Mouse (Mus musculus): ENCODE results near the gene Kiss1r. TPM values are rescaled to one million over a fixed set of nuclear protein-coding genes. Genes with fewer than 3 reads are reported as not detected.

Gene Kiss1r
- polyA plus RNA-seq, 1 experiment from 2014 or later, result 1.0 TPM

DNA sequence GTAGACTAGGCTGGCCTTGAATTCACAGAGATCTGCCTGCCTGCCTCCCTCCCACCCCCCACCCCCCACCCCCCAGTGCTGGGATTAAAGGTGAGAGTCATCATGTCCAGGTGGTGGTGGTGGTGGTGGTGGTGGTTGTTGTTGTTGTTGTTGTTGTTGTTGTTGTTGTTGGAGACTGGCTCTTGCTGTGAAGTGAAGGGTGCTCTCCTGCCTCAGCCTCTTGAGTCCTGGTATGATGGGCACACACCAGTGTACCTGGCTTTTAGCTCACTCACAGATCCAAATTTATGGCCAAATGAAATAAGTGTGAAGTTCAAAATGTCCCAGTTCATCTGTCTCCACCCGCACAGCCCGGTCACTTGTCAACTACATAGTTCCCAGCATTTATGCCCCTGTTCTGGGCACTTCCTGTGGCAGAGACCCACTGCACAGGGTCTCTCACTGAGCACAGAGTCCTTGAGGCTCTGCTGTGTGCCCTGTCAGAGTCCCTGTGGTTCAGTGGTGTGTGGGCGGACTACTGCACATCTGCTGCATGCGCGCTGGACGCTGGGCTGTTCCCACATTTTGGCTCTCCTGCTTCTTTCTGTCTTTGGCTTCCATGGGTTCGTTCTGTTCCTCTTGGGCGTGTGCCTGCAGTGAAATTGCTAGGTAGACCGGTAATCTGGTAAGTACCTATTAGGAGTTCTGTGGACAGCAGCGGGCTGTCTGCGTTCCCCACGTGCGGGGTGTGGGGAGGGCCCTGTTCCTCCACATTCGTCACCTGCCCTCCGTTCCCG is 18.2 kb downstream of the Kiss1r start:
- H3K4me3 ChIP-seq, result no peak overlapping the region
- H3K4me2 ChIP-seq, result no peak overlapping the region
- no peak for ATAC-seq (ENCODE audit: insufficient number of reproducible peaks, low FRiP score, low TSS enrichment, low read depth)
- H3K4me1 ChIP-seq, result peaks cover 88% of the 10 kb centered on the region
- H3K36me3 ChIP-seq, result peaks cover 37% of the 10 kb centered on the region
- no peak overlapping the region for H3K9ac ChIP-seq
- H3K27ac ChIP-seq, result peak overlapping the region; percentile 61
- H3K9me3 ChIP-seq, result no peaks in the 10 kb centered on the region
- H3K27me3 ChIP-seq, result no peaks in the 10 kb centered on the region
- WGBS, result 71% methylated on average over 16 of the region's 16 CpGs

- no peak for ATAC-seq (ENCODE audit: insufficient number of reproducible peaks, low FRiP score, low TSS enrichment, low read depth)
- Histone ChIP-seq H3K9ac (0 out of 2 replicates have a peak overlapping the region, but pooled peaks have one; percentile 10), H3K9me3 (no peaks in the 10 kb centered on the region), H3K4me1 (peaks cover 87% of the 10 kb centered on the region), H3K36me3 (peaks cover 37% of the 10 kb centered on the region), H3K27ac (peak overlapping the region; percentile 54), H3K4me3 (no peak overlapping the region), H3K27me3 (no peaks in the 10 kb centered on the region), H3K4me2 (peak overlapping the region; percentile 2; the same call in 1 of the 2 replicates)
- 37% methylated on average over 10 of the region's 10 CpGs for WGBS
Measured at GRCm38 (mm10) chr10:79936284-79936910, 19.6 kb downstream of the Kiss1r start.

GRCm38 (mm10) chr10:79936911-79937441 is 20.2 kb downstream of the Kiss1r start:
- peaks cover 84% of the 10 kb centered on the region for H3K4me1 ChIP-seq
- no peaks in the 10 kb centered on the region for H3K9me3 ChIP-seq
- no peak overlapping the region for H3K4me3 ChIP-seq
- H3K9ac ChIP-seq, result 0 out of 2 replicates have a peak overlapping the region, but pooled peaks have one; percentile 10
- H3K27ac ChIP-seq, result peak overlapping the region; percentile 54
- H3K4me2 ChIP-seq, result peak overlapping the region; percentile 2; the same call in 1 of the 2 replicates
- ATAC-seq (ENCODE audit: insufficient number of reproducible peaks, low FRiP score, low TSS enrichment, low read depth), result no peak
- no peaks in the 10 kb centered on the region for H3K27me3 ChIP-seq
- WGBS, result 46% methylated on average over 27 of the region's 27 CpGs
- H3K36me3 ChIP-seq, result peaks cover 37% of the 10 kb centered on the region

DNA sequence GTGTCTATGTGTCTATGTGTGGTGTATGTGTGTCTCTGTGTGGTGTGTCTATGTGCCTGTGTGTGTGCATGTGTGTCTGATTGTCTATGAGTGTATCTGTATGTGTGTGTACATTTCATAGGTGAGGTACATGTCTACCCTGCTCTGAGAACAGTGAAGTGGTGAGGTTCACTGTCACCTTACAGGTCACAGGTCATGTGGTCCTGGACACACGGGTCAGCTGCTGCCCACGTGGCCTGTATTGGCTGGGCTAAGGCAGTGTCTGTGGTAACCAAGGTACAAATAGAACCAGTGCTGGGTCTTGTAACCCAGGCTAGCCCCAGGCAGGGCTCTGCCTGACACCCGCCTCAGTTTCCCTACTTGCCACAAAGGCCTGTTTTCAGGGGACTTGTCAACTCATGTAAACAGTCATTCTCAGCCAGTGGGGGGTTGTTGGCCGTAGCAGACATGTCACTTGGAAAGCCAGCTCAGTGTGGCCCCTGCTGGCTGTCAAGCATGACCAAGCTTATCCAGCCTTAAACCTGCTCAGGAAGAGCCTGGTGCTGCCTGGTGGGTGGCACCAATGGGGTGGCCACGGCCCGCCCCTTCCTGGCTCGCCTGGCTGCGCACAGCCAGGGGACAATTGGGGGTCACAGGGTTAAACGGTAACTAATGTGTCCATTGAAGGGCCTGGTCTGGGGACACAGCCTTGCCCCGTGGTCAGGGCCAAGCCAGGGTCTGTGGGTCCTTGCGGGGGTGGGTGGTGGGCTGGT is 21.2 kb downstream of the Kiss1r start:
- H3K9ac ChIP-seq, result no peak overlapping the region
- no peak for ATAC-seq (ENCODE audit: insufficient number of reproducible peaks, low FRiP score, low TSS enrichment, low read depth)
- no peak overlapping the region for H3K27ac ChIP-seq
- peaks cover 77% of the 10 kb centered on the region for H3K4me1 ChIP-seq
- H3K27me3 ChIP-seq, result no peaks in the 10 kb centered on the region
- no peak overlapping the region for H3K4me2 ChIP-seq
- H3K36me3 ChIP-seq, result peaks cover 37% of the 10 kb centered on the region
- WGBS, result 69% methylated on average over 11 of the region's 11 CpGs
- no peaks in the 10 kb centered on the region for H3K9me3 ChIP-seq
- H3K4me3 ChIP-seq, result no peak overlapping the region

DNA sequence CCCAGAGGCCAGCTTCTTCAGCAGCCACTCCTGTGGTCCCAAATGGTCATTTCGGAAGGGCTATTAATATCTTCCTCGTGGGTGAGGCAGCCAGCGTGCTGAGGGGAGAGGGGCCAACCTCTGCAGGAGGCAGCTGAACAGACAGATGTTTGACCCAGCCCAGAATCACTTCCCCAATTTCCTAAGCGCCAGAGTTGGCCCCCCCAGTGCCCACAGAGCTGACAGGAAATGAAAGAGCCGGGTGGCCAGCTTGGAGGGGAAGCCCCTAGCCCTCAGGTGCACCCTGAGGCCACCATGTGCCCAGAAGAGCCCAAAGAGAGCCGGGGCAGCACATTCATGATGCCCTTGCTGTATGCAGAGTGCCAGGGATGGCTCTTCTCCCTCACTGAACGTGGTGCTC is 24.0 kb downstream of the Kiss1r start:
- H3K4me1 ChIP-seq, result peaks cover 76% of the 10 kb centered on the region
- no peak for ATAC-seq (ENCODE audit: insufficient number of reproducible peaks, low FRiP score, low TSS enrichment, low read depth)

DNA sequence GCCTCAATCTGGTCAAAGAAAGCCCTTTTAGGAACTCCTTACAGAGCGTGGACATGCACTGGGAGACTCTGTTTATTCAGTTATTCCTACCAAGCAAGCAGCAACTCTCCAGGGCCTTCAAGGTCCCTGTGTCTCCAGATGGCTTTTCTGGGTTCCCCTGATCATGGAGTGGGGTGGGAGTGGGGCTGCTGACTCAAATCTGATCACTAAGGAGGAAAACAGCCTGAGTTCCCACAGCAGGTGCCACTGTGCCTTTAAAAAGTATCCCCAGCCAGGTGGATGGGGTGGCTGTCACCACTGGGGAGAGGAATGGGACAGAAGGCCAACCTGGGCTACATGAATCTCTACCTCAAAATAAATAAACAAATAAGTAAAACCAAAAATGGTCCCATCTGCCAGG is 26.2 kb downstream of the Kiss1r start:
- Histone ChIP-seq H3K9me3 (no peaks in the 10 kb centered on the region), H3K27me3 (no peaks in the 10 kb centered on the region), H3K4me3 (no peak overlapping the region), H3K4me2 (no peak overlapping the region), H3K4me1 (peaks cover 74% of the 10 kb centered on the region), H3K27ac (0 out of 2 replicates have a peak overlapping the region, but pooled peaks have one; percentile 8), H3K36me3 (peaks cover 26% of the 10 kb centered on the region), H3K9ac (no peak overlapping the region)
- WGBS, result 87% methylated on average over 1 of the region's 1 CpGs
- no peak for ATAC-seq (ENCODE audit: insufficient number of reproducible peaks, low FRiP score, low TSS enrichment, low read depth)

More for the DNA sequence above, 24.0 kb downstream of the Kiss1r start:
- Histone ChIP-seq H3K4me3 (no peak overlapping the region), H3K36me3 (peaks cover 31% of the 10 kb centered on the region), H3K27ac (no peak overlapping the region), H3K27me3 (no peaks in the 10 kb centered on the region), H3K9me3 (no peaks in the 10 kb centered on the region), H3K4me2 (no peak overlapping the region), H3K9ac (no peak overlapping the region)
- WGBS, result 47% methylated on average over 7 of the region's 7 CpGs

- H3K9me3 ChIP-seq, result no peaks in the 10 kb centered on the region
- no peaks in the 10 kb centered on the region for H3K27me3 ChIP-seq
- no peak overlapping the region for H3K4me3 ChIP-seq
- ATAC-seq (ENCODE audit: insufficient number of reproducible peaks, low FRiP score, low TSS enrichment, low read depth), result no peak
- peaks cover 22% of the 10 kb centered on the region for H3K36me3 ChIP-seq
- peaks cover 69% of the 10 kb centered on the region for H3K4me1 ChIP-seq
- no peak overlapping the region for H3K4me2 ChIP-seq
- H3K27ac ChIP-seq, result 0 out of 2 replicates have a peak overlapping the region, but pooled peaks have one; percentile 12
- no peak overlapping the region for H3K9ac ChIP-seq
- WGBS, result 57% methylated on average over 9 of the region's 9 CpGs
Measured at GRCm38 (mm10) chr10:79943471-79943901, 26.7 kb downstream of the Kiss1r start.

- H3K4me2 ChIP-seq, result no peak overlapping the region
- H3K27ac ChIP-seq, result peak overlapping the region; percentile 73
- peaks cover 40% of the 10 kb centered on the region for H3K36me3 ChIP-seq
- ATAC-seq (ENCODE audit: insufficient number of reproducible peaks, low FRiP score, low TSS enrichment, low read depth), result no peak; the same call in 1 of the 2 replicates
- H3K4me1 ChIP-seq, result peaks cover 55% of the 10 kb centered on the region
- WGBS, result 31% methylated on average over 16 of the region's 16 CpGs
- no peaks in the 10 kb centered on the region for H3K9me3 ChIP-seq
- H3K9ac ChIP-seq, result 0 out of 2 replicates have a peak overlapping the region, but pooled peaks have one; percentile 8
- H3K4me3 ChIP-seq, result no peak overlapping the region
- no peaks in the 10 kb centered on the region for H3K27me3 ChIP-seq
Measured at GRCm38 (mm10) chr10:79945507-79946234, 28.9 kb downstream of the Kiss1r start.

GRCm38 (mm10) chr10:79946752-79947322 is 30.1 kb downstream of the Kiss1r start:
- H3K4me2 ChIP-seq, result no peak overlapping the region
- 0 out of 2 replicates have a peak overlapping the region, but pooled peaks have one; percentile 17 for H3K9ac ChIP-seq
- peaks cover 49% of the 10 kb centered on the region for H3K4me1 ChIP-seq
- WGBS, result 32% methylated on average over 7 of the region's 7 CpGs
- no peak overlapping the region for H3K27ac ChIP-seq
- no peak for ATAC-seq (ENCODE audit: insufficient number of reproducible peaks, low FRiP score, low TSS enrichment, low read depth)
- no peaks in the 10 kb centered on the region for H3K27me3 ChIP-seq
- H3K36me3 ChIP-seq, result peaks cover 41% of the 10 kb centered on the region
- H3K4me3 ChIP-seq, result no peak overlapping the region
- no peaks in the 10 kb centered on the region for H3K9me3 ChIP-seq

GRCm38 (mm10) chr10:79947502-79947901 is 30.7 kb downstream of the Kiss1r start:
- Histone ChIP-seq H3K27me3 (no peaks in the 10 kb centered on the region), H3K4me2 (no peak overlapping the region), H3K36me3 (peaks cover 36% of the 10 kb centered on the region), H3K4me3 (no peak overlapping the region), H3K9ac (no peak overlapping the region), H3K4me1 (peaks cover 47% of the 10 kb centered on the region), H3K27ac (no peak overlapping the region), H3K9me3 (no peaks in the 10 kb centered on the region)
- 72% methylated on average over 6 of the region's 6 CpGs for WGBS
- no peak for ATAC-seq (ENCODE audit: insufficient number of reproducible peaks, low FRiP score, low TSS enrichment, low read depth)

DNA sequence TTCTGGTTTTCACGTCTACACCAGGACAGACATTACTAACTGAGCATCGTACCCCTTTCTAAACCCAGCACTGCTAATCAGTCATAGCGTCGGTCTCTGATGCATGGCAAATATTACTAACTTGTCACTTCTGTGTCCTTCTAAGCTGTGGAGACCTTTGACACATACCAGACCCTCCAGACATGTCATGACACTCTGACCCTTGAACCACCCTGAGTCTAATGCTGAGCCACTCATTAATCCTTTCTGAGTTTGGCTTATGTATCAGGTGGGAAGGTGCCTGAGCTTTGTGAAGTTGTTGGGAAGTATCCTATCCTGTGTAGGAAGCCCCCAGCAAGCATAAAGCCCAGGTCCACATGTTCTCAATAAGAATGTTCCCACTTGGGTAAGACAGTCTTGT is 33.1 kb downstream of the Kiss1r start:
- H3K27me3 ChIP-seq, result no peaks in the 10 kb centered on the region
- H3K36me3 ChIP-seq, result peaks cover 50% of the 10 kb centered on the region
- 81% methylated on average over 4 of the region's 4 CpGs for WGBS
- no peak overlapping the region for H3K27ac ChIP-seq
- peaks cover 27% of the 10 kb centered on the region for H3K4me1 ChIP-seq
- no peaks in the 10 kb centered on the region for H3K9me3 ChIP-seq
- no peak overlapping the region for H3K4me3 ChIP-seq
- no peak overlapping the region for H3K9ac ChIP-seq
- ATAC-seq (ENCODE audit: insufficient number of reproducible peaks, low FRiP score, low TSS enrichment, low read depth), result no peak
- H3K4me2 ChIP-seq, result no peak overlapping the region

All from limb, embryonic 15.5 days (tissue).